Mouse (Mus musculus) forebrain, embryonic 13.5 days (tissue): ENCODE measurements around the gene Washc2. TPM values are rescaled to one million over a fixed set of nuclear protein-coding genes. Genes with fewer than 3 reads are reported as not detected.
A peak's percentile ranks its signal among the peaks of the same experiment; 100 is the strongest.

Experiments
- ATAC-seq: fragments of 200-750 bp; cut with Nextera tagmentation; 2 replicates; pipeline ENCODE4 v1.8.0; 2017
- H3K27ac ChIP-seq: fragments of 300-500 bp; sonication (generic); 2 replicates; pipeline ENCODE4 v1.5.1; 2015; ENCODE audit warnings: inconsistent platforms, mild to moderate bottlenecking, moderate library complexity
- H3K27me3 ChIP-seq: fragments of 300-500 bp; sonication (generic); 2 replicates; pipeline ENCODE4 v1.6.1; 2015; ENCODE audit warnings: mild to moderate bottlenecking, inconsistent platforms
- H3K36me3 ChIP-seq: fragments of 300-500 bp; sonication (generic); 2 replicates; pipeline ENCODE4 v1.6.1; 2015; ENCODE audit warnings: mild to moderate bottlenecking, inconsistent platforms; ENCODE audit not compliant: poor library complexity, severe bottlenecking
- H3K4me1 ChIP-seq: fragments of 300-500 bp; sonication (generic); 2 replicates; pipeline ENCODE4 v1.6.1; 2015; ENCODE audit warnings: inconsistent platforms
- H3K4me2 ChIP-seq: fragments of 300-500 bp; sonication (generic); 2 replicates; pipeline ENCODE4 v1.6.1; 2015; ENCODE audit warnings: inconsistent platforms, mild to moderate bottlenecking, moderate library complexity
- H3K4me3 ChIP-seq: fragments of 300-500 bp; sonication (generic); 2 replicates; pipeline ENCODE4 v1.5.1; 2015; ENCODE audit warnings: mild to moderate bottlenecking, inconsistent platforms
- H3K9ac ChIP-seq: fragments of 300-500 bp; sonication (generic); 2 replicates; pipeline ENCODE4 v1.6.1; 2015; ENCODE audit warnings: mild to moderate bottlenecking, inconsistent platforms
- H3K9me3 ChIP-seq: fragments of 300-500 bp; sonication (generic); replicated peaks from 2 replicates; pipeline ENCODE4 v1.6.1; 2016; ENCODE audit warnings: inconsistent platforms
- WGBS: fragments of 180-500 bp; shearing (Covaris S2); methylation state at CpG from one replicate; pipeline ENCODE4 v1.1.7; 2015; 5-methylcytosine and 5-hydroxymethylcytosine counted together
- polyA plus RNA-seq: library from polyadenylated mRNA; unstranded; fragments of >200 nt; fragmentation: Nextera tagmentation; extraction: Ambion mirVana; gene quantifications from 2 replicates; pipeline ENCODE4 v1.2.1, GENCODE M21; 2015

Washc2 gene
- polyA plus RNA-seq, 1 experiment from 2014 or later: 51.8 TPM

- 74% methylated on average over 11 of the region's 11 CpGs for WGBS
- H3K27ac ChIP-seq: no peak overlapping the region
- no peak for ATAC-seq
- H3K4me1 ChIP-seq: peaks cover 21% of the 10 kb centered on the region
- peak overlapping the region; percentile 62 for H3K4me3 ChIP-seq
- H3K4me2 ChIP-seq: peak overlapping the region; percentile 71
- H3K9me3 ChIP-seq: no peaks in the 10 kb centered on the region
- no peaks in the 10 kb centered on the region for H3K27me3 ChIP-seq
- H3K9ac ChIP-seq: no peak overlapping the region
- H3K36me3 ChIP-seq: peaks cover 19% of the 10 kb centered on the region; the same call in 1 of the 2 replicates
These were observed 57.0 kb downstream of the Washc2 start for GRCm38 (mm10) chr6:116264836-116265235.

GRCm38 (mm10) chr6:116265603-116266002, 57.8 kb downstream of the Washc2 start:
- peaks cover 15% of the 10 kb centered on the region; the same call in 1 of the 2 replicates for H3K36me3 ChIP-seq
- H3K27me3 ChIP-seq: no peaks in the 10 kb centered on the region
- WGBS: 46% methylated on average over 4 of the region's 4 CpGs
- peak overlapping the region; percentile 78; the same call in 1 of the 2 replicates for H3K27ac ChIP-seq
- peaks cover 21% of the 10 kb centered on the region for H3K4me1 ChIP-seq
- peak overlapping the region; percentile 71 for H3K4me2 ChIP-seq
- no peak overlapping the region for H3K9ac ChIP-seq
- no peak overlapping the region for H3K4me3 ChIP-seq
- H3K9me3 ChIP-seq: no peaks in the 10 kb centered on the region
- no peak for ATAC-seq

- ATAC-seq: peak; percentile 44
- WGBS: 14% methylated on average over 11 of the region's 11 CpGs
- H3K4me3 ChIP-seq: peak overlapping the region; percentile 24
- peaks cover 21% of the 10 kb centered on the region for H3K4me1 ChIP-seq
- H3K9ac ChIP-seq: 0 out of 2 replicates have a peak overlapping the region, but pooled peaks have one; percentile 14
- peak overlapping the region; percentile 71 for H3K4me2 ChIP-seq
- H3K9me3 ChIP-seq: no peaks in the 10 kb centered on the region
- peak overlapping the region; percentile 78 for H3K27ac ChIP-seq
- H3K27me3 ChIP-seq: no peaks in the 10 kb centered on the region
- H3K36me3 ChIP-seq: peaks cover 8% of the 10 kb centered on the region; the same call in 1 of the 2 replicates
These were observed 58.7 kb downstream of the Washc2 start for GRCm38 (mm10) chr6:116266273-116267109.

- no peak overlapping the region for H3K4me2 ChIP-seq
- ATAC-seq: no peak
- WGBS: 96% methylated on average over 1 of the region's 1 CpGs
- H3K27me3 ChIP-seq: no peaks in the 10 kb centered on the region
- 0 out of 2 replicates have a peak, but pooled peaks cover 3% of the 10 kb centered on the region for H3K36me3 ChIP-seq
- H3K27ac ChIP-seq: no peak overlapping the region
- H3K4me3 ChIP-seq: no peak overlapping the region
- H3K9me3 ChIP-seq: no peaks in the 10 kb centered on the region
- no peak overlapping the region for H3K9ac ChIP-seq
- peaks cover 21% of the 10 kb centered on the region for H3K4me1 ChIP-seq
These were observed 59.2 kb downstream of the Washc2 start for GRCm38 (mm10) chr6:116267110-116267423.

- H3K9me3 ChIP-seq: no peaks in the 10 kb centered on the region
- H3K36me3 ChIP-seq: peaks cover 20% of the 10 kb centered on the region
- no peak for ATAC-seq
- H3K27ac ChIP-seq: no peak overlapping the region
- WGBS: 68% methylated on average over 4 of the region's 4 CpGs
- no peaks in the 10 kb centered on the region for H3K4me1 ChIP-seq
- no peak overlapping the region for H3K4me2 ChIP-seq
- H3K27me3 ChIP-seq: no peaks in the 10 kb centered on the region
- no peak overlapping the region for H3K4me3 ChIP-seq
- H3K9ac ChIP-seq: no peak overlapping the region
These were observed 67.9 kb downstream of the Washc2 start for GRCm38 (mm10) chr6:116275695-116276094.

- H3K4me1 ChIP-seq: no peaks in the 10 kb centered on the region
- 78% methylated on average over 5 of the region's 5 CpGs for WGBS
- H3K9me3 ChIP-seq: no peaks in the 10 kb centered on the region
- H3K27ac ChIP-seq: no peak overlapping the region
- H3K27me3 ChIP-seq: no peaks in the 10 kb centered on the region
- H3K9ac ChIP-seq: no peak overlapping the region
- no peak for ATAC-seq
- H3K4me3 ChIP-seq: no peak overlapping the region
- no peak overlapping the region for H3K4me2 ChIP-seq
- H3K36me3 ChIP-seq: peaks cover 24% of the 10 kb centered on the region
These were observed 71.0 kb downstream of the Washc2 start for GRCm38 (mm10) chr6:116278679-116279317.

GRCm38 (mm10) chr6:116281014-116281413, 73.2 kb downstream of the Washc2 start:
- ATAC-seq: no peak
- WGBS: 95% methylated on average over 13 of the region's 13 CpGs
- Histone ChIP-seq H3K4me2 (no peak overlapping the region), H3K9me3 (no peaks in the 10 kb centered on the region), H3K27me3 (no peaks in the 10 kb centered on the region), H3K4me3 (no peak overlapping the region), H3K27ac (no peak overlapping the region), H3K36me3 (peaks cover 8% of the 10 kb centered on the region; the same call in 1 of the 2 replicates), H3K4me1 (no peaks in the 10 kb centered on the region), H3K9ac (no peak overlapping the region)

GRCm38 (mm10) chr6:116282546-116282945, 74.7 kb downstream of the Washc2 start:
- H3K36me3 ChIP-seq: peaks cover 4% of the 10 kb centered on the region; the same call in 1 of the 2 replicates
- H3K27me3 ChIP-seq: no peaks in the 10 kb centered on the region
- H3K9me3 ChIP-seq: no peaks in the 10 kb centered on the region
- H3K4me1 ChIP-seq: no peaks in the 10 kb centered on the region
- H3K27ac ChIP-seq: no peak overlapping the region
- H3K9ac ChIP-seq: no peak overlapping the region
- ATAC-seq: no peak
- WGBS: 54% methylated on average over 4 of the region's 4 CpGs
- no peak overlapping the region for H3K4me2 ChIP-seq
- no peak overlapping the region for H3K4me3 ChIP-seq

GRCm38 (mm10) chr6:116283280-116283679, 75.4 kb downstream of the Washc2 start:
- H3K9ac ChIP-seq: no peak overlapping the region
- H3K4me3 ChIP-seq: no peak overlapping the region
- no peak overlapping the region for H3K27ac ChIP-seq
- peaks cover 4% of the 10 kb centered on the region; the same call in 1 of the 2 replicates for H3K36me3 ChIP-seq
- H3K4me2 ChIP-seq: no peak overlapping the region
- H3K4me1 ChIP-seq: no peaks in the 10 kb centered on the region
- 84% methylated on average over 3 of the region's 3 CpGs for whole genome bisulfite sequencing
- ATAC-seq: no peak
- no peaks in the 10 kb centered on the region for H3K9me3 ChIP-seq
- H3K27me3 ChIP-seq: no peaks in the 10 kb centered on the region

GRCm38 (mm10) chr6:116286321-116286720, 78.5 kb downstream of the Washc2 start:
- H3K9me3 ChIP-seq: no peaks in the 10 kb centered on the region
- 0 out of 2 replicates have a peak, but pooled peaks cover 7% of the 10 kb centered on the region for H3K36me3 ChIP-seq
- ATAC-seq: no peak
- H3K4me2 ChIP-seq: no peak overlapping the region
- H3K9ac ChIP-seq: no peak overlapping the region
- no peaks in the 10 kb centered on the region for H3K4me1 ChIP-seq
- H3K27ac ChIP-seq: no peak overlapping the region
- no peaks in the 10 kb centered on the region for H3K27me3 ChIP-seq
- 92% methylated on average over 4 of the region's 4 CpGs for WGBS
- H3K4me3 ChIP-seq: no peak overlapping the region

- Histone ChIP-seq H3K9me3 (no peaks in the 10 kb centered on the region), H3K9ac (no peak overlapping the region), H3K27ac (no peak overlapping the region), H3K4me1 (no peaks in the 10 kb centered on the region), H3K4me2 (no peak overlapping the region), H3K27me3 (no peaks in the 10 kb centered on the region), H3K36me3 (0 out of 2 replicates have a peak, but pooled peaks cover 9% of the 10 kb centered on the region), H3K4me3 (no peak overlapping the region)
- no peak for ATAC-seq
- 85% methylated on average over 5 of the region's 5 CpGs for WGBS
These were observed 79.2 kb downstream of the Washc2 start for GRCm38 (mm10) chr6:116286870-116287575.

GRCm38 (mm10) chr6:116311411-116311810, 103.6 kb downstream of the Washc2 start:
- no peak overlapping the region for H3K4me2 ChIP-seq
- no peaks in the 10 kb centered on the region for H3K4me1 ChIP-seq
- H3K36me3 ChIP-seq: no peaks in the 10 kb centered on the region
- no peak for ATAC-seq
- no peaks in the 10 kb centered on the region for H3K27me3 ChIP-seq
- no peak overlapping the region for H3K4me3 ChIP-seq
- 92% methylated on average over 2 of the region's 2 CpGs for WGBS
- H3K9me3 ChIP-seq: no peaks in the 10 kb centered on the region
- H3K27ac ChIP-seq: no peak overlapping the region
- H3K9ac ChIP-seq: no peak overlapping the region
